Mouse (Mus musculus) olfactory bulb, adult 2 months (tissue): ENCODE measurements around the gene Gpd2. TPM values are rescaled to one million over a fixed set of nuclear protein-coding genes. Genes with fewer than 3 reads are reported as not detected.

ENCODE experiments used
- H3K27ac ChIP-seq: fragments of 200-500 bp; 2 replicates; pipeline ENCODE4 v1.5.1; 2012; ENCODE audit warnings: low read depth, low read length; ENCODE audit not compliant: insufficient read depth
- H3K4me1 ChIP-seq: fragments of 200-500 bp; 2 replicates; pipeline ENCODE4 v1.6.1; 2012; ENCODE audit warnings: low read length; ENCODE audit not compliant: control insufficient read depth, insufficient read depth
- H3K4me3 ChIP-seq: fragments of 200-500 bp; 2 replicates; pipeline ENCODE4 v1.5.1; 2012; ENCODE audit warnings: mild to moderate bottlenecking, low read depth, low read length, moderate library complexity; ENCODE audit not compliant: insufficient read depth
- CTCF ChIP-seq: fragments of 200-500 bp; IDR thresholded peaks from 2 replicates; pipeline ENCODE4 v1.5.1; 2012; ENCODE audit warnings: low read depth, mild to moderate bottlenecking, low read length, moderate library complexity; ENCODE audit not compliant: insufficient read depth
- POLR2A ChIP-seq: fragments of 200-500 bp; IDR thresholded peaks from 2 replicates; pipeline ENCODE4 v1.6.1; 2012; ENCODE audit warnings: mild to moderate bottlenecking, low read depth, low read length, moderate library complexity; ENCODE audit not compliant: insufficient read depth
- WGBS: fragments of 180-500 bp; shearing (Covaris S2); methylation state at CpG from one replicate; pipeline ENCODE4 v1.1.7; 2018; 5-methylcytosine and 5-hydroxymethylcytosine counted together
- polyA plus RNA-seq: library from polyadenylated mRNA; stranded (reverse); fragments of >200 nt; gene quantifications from 2 replicates; pipeline ENCODE4 v1.2.4, GENCODE M21; 2012; ENCODE audit warnings: low replicate concordance; ENCODE audit not compliant: missing spikeins, insufficient read depth, insufficient read length

The Gpd2 gene
- not detected in 2 replicates for polyA plus RNA-seq

GRCm38 (mm10) chr2:57237475-57237919 lies at the start of gene Gpd2:
Gpd2 (plus strand) TSS chr2:57237635.
- Histone ChIP-seq H3K4me3 (peak within 1 kb of the TSS; percentile 73), H3K4me1 (peaks cover 4% of the 10 kb centered on the region; the same call in 1 of the 2 replicates), H3K27ac (peak within 1 kb of the TSS; percentile 44)
- 6% methylated on average over 20 of the region's 20 CpGs for WGBS
- TF ChIP-seq POLR2A, result no peak
- no peak for TF ChIP-seq CTCF

GRCm38 (mm10) chr2:57188237-57188636 lies 49.2 kb upstream of the Gpd2 start:
- no peak for TF ChIP-seq POLR2A
- TF ChIP-seq CTCF, result no peak
- H3K4me3 ChIP-seq, result no peak overlapping the region
- WGBS, result 71% methylated on average over 9 of the region's 9 CpGs
- no peak overlapping the region for H3K27ac ChIP-seq
- no peaks in the 10 kb centered on the region for H3K4me1 ChIP-seq

GRCm38 (mm10) chr2:57190884-57191283 lies 46.6 kb upstream of the Gpd2 start:
- TF ChIP-seq POLR2A (no peak), CTCF (no peak)
- Histone ChIP-seq H3K4me1 (no peaks in the 10 kb centered on the region), H3K27ac (no peak overlapping the region), H3K4me3 (no peak overlapping the region)

DNA sequence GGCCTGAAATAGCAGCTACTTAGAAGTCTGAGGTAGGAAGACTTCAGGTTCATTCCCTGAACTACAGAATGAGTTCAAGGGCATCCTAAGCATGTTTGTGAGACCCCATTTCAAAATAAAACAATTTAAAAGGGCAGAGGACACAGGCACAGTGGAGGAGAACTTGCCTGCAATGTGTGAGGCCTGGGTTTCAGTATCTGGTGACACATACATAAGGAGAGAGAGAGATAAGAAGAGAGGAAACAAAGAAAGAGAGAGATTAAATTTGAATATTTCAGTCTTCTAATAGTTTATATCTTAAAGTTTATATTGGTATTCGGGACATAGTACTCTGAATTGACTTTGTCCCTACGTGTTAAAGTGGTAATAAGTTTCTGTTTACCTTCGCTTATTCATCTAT lies 38.4 kb upstream of the Gpd2 start:
- WGBS, result 97% methylated on average over 3 of the region's 3 CpGs
- Histone ChIP-seq H3K27ac (no peak overlapping the region), H3K4me1 (no peaks in the 10 kb centered on the region), H3K4me3 (no peak overlapping the region)
- no peak for TF ChIP-seq CTCF
- TF ChIP-seq POLR2A, result no peak

GRCm38 (mm10) chr2:57208472-57209083 lies 28.9 kb upstream of the Gpd2 start:
- 83% methylated on average over 9 of the region's 9 CpGs for WGBS
- Histone ChIP-seq H3K4me3 (no peak overlapping the region), H3K4me1 (no peaks in the 10 kb centered on the region), H3K27ac (no peak overlapping the region)
- TF ChIP-seq POLR2A, result no peak
- TF ChIP-seq CTCF, result no peak

GRCm38 (mm10) chr2:57211049-57212001 lies 26.1 kb upstream of the Gpd2 start:
- WGBS, result 66% methylated on average over 9 of the region's 9 CpGs
- no peaks in the 10 kb centered on the region for H3K4me1 ChIP-seq
- no peak overlapping the region for H3K4me3 ChIP-seq
- no peak overlapping the region for H3K27ac ChIP-seq
- TF ChIP-seq CTCF (no peak), POLR2A (no peak)

DNA sequence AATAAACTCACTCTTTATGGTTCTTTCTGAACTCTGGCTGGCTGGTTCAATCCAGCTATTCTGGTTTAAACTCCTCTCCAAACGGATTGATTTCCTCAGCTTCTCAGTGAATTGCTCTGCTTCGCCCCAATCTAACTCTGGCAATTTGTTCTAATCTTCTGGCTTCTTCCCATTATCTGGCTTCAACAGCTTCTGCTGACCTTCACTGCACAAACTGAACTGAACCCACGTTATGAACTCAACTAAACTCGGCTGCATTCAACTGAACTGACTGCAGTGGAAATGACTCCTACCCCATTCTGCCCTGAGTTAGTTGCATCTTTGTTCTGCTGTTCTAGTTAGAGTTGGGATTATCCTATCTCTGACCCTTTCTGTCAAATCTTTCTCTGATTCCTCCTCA lies 24.1 kb upstream of the Gpd2 start:
- Histone ChIP-seq H3K27ac (no peak overlapping the region), H3K4me3 (no peak overlapping the region), H3K4me1 (no peaks in the 10 kb centered on the region)
- 90% methylated on average over 4 of the region's 4 CpGs for WGBS
- no peak for TF ChIP-seq CTCF
- TF ChIP-seq POLR2A, result no peak

GRCm38 (mm10) chr2:57223288-57224026 lies 14.0 kb upstream of the Gpd2 start:
- H3K27ac ChIP-seq, result no peak overlapping the region
- 94% methylated on average over 3 of the region's 3 CpGs for WGBS
- TF ChIP-seq POLR2A (no peak), CTCF (no peak)
- H3K4me3 ChIP-seq, result no peak overlapping the region
- no peaks in the 10 kb centered on the region; the same call in 1 of the 2 replicates for H3K4me1 ChIP-seq

GRCm38 (mm10) chr2:57225236-57225635 lies 12.2 kb upstream of the Gpd2 start:
- WGBS, result 79% methylated on average over 2 of the region's 2 CpGs
- TF ChIP-seq POLR2A, result no peak
- TF ChIP-seq CTCF, result no peak
- no peak overlapping the region for H3K27ac ChIP-seq
- no peak overlapping the region for H3K4me3 ChIP-seq
- H3K4me1 ChIP-seq, result no peaks in the 10 kb centered on the region; the same call in 1 of the 2 replicates
